Mouse (Mus musculus) lung, postnatal 0 days (tissue): Measurements from ENCODE around the gene Pawr.

Experiments
- CTCF ChIP-seq: IDR thresholded peaks from 2 replicates; pipeline ENCODE4 v1.5.1; 2016; ENCODE audit warnings: antibody characterized with exemption, mild to moderate bottlenecking
- EP300 ChIP-seq: IDR thresholded peaks from 2 replicates; pipeline ENCODE4 v1.6.1; 2016; ENCODE audit warnings: antibody characterized with exemption, mild to moderate bottlenecking, control low read depth

GRCm38 (mm10) chr10:108453561-108453960 lies 121.6 kb downstream of the Pawr start:
- TF ChIP-seq CTCF (no peak), EP300 (no peak)
